Mouse (Mus musculus) G1E (cell line): ENCODE measurements around the gene Dusp5.

Experiments used
- CTCF ChIP-seq: IDR thresholded peaks from 2 replicates; pipeline ENCODE4 v1.5.1; 2012; ENCODE audit warnings: low read depth, low read length, inconsistent platforms, mixed read lengths
- TAL1 ChIP-seq: conservative IDR thresholded peaks from 2 replicates; pipeline ENCODE4 v1.6.1; 2012; ENCODE audit warnings: low read depth, low read length, inconsistent platforms, mixed read lengths

- TF ChIP-seq TAL1 (no peak), CTCF (no peak)
Observed at GRCm38 (mm10) chr19:53479590-53479989, 49.3 kb upstream of the Dusp5 start.
